Mouse (Mus musculus): ENCODE data around the gene Kctd12. TPM values are rescaled to one million over a fixed set of nuclear protein-coding genes. Genes with fewer than 3 reads are reported as not detected.

The Kctd12 gene
- 1.7 and 2.2 TPM in 2 replicates for polyA plus RNA-seq (2011; ENCODE audit: insufficient read depth, insufficient read length, low read depth, missing spikeins)

GRCm38 (mm10) chr14:102982627-102983540 is at the start of gene Kctd12:
Gene Kctd12, minus strand, starts transcription at chr14:102982637.
- H3K9ac ChIP-seq (ENCODE audit: low read depth, poor library complexity, severe bottlenecking): peak within 1 kb of the TSS; percentile 71
- no peak within 1 kb of the TSS for H3K27ac ChIP-seq (ENCODE audit: insufficient read depth, low read length)
- H3K36me3 ChIP-seq (ENCODE audit: control insufficient read depth, insufficient read depth, low read length, poor library complexity, severe bottlenecking): no peaks in the 10 kb centered on the region
- H3K9me3 ChIP-seq (replicated peaks; ENCODE audit: control insufficient read depth, insufficient read depth, low read length, poor library complexity, severe bottlenecking): no peaks in the 10 kb centered on the region
- H3K27me3 ChIP-seq (ENCODE audit: control insufficient read depth, insufficient read depth, low read length, poor library complexity, severe bottlenecking): peaks cover 6% of the 10 kb centered on the region
- H3K4me1 ChIP-seq (ENCODE audit: control insufficient read depth, insufficient read depth, low read length): no peaks in the 10 kb centered on the region
- TF ChIP-seq CTCF (IDR thresholded peaks at IDR 0.05; ENCODE audit: low read depth, low read length): peak; percentile 15
- no peak for TF ChIP-seq EP300 (IDR thresholded peaks at IDR 0.05; ENCODE audit: insufficient read depth, low read depth, low read length)
- H3K4me3 ChIP-seq (ENCODE audit: low read depth, low read length): peak within 1 kb of the TSS; percentile 82

- H3K4me1 ChIP-seq (ENCODE audit: control insufficient read depth, insufficient read depth, low read length): no peaks in the 10 kb centered on the region
- no peak overlapping the region for H3K9ac ChIP-seq (ENCODE audit: low read depth, poor library complexity, severe bottlenecking)
- no peak overlapping the region for H3K4me3 ChIP-seq (ENCODE audit: low read depth, low read length)
- no peaks in the 10 kb centered on the region for H3K36me3 ChIP-seq (ENCODE audit: control insufficient read depth, insufficient read depth, low read length, poor library complexity, severe bottlenecking)
- no peaks in the 10 kb centered on the region for H3K9me3 ChIP-seq (replicated peaks; ENCODE audit: control insufficient read depth, insufficient read depth, low read length, poor library complexity, severe bottlenecking)
- H3K27ac ChIP-seq (ENCODE audit: insufficient read depth, low read length): no peak overlapping the region
- H3K27me3 ChIP-seq (ENCODE audit: control insufficient read depth, insufficient read depth, low read length, poor library complexity, severe bottlenecking): no peaks in the 10 kb centered on the region
- TF ChIP-seq POLR2A (IDR thresholded peaks at IDR 0.05; ENCODE audit: insufficient read depth, low read length): no peak
These were observed 46.8 kb upstream of the Kctd12 start for GRCm38 (mm10) chr14:103029203-103029602.

DNA sequence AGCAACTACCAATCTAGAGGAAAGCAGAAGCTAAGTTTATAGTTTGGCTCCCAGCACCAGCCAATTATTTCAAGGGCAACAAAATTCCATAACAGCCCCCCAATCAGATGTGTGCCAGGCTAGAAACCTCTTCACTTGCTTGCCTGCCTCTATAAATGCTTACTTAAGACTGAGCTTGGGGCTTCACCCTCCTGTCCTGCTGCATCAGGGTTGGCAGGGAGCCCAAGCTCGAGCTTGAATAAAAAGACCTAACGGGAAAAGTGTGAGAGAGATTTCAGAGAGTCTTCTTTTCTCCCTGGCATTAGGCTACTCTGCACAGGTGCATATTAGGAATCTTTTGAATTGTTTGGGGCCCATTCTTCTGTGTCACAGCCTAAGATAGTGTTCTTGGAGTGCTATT is 37.6 kb upstream of the Kctd12 start:
- Histone ChIP-seq H3K9me3 (replicated peaks; ENCODE audit: control insufficient read depth, insufficient read depth, low read length, poor library complexity, severe bottlenecking) (no peaks in the 10 kb centered on the region), H3K27ac (ENCODE audit: insufficient read depth, low read length) (no peak overlapping the region), H3K27me3 (ENCODE audit: control insufficient read depth, insufficient read depth, low read length, poor library complexity, severe bottlenecking) (no peaks in the 10 kb centered on the region), H3K9ac (ENCODE audit: low read depth, poor library complexity, severe bottlenecking) (no peak overlapping the region), H3K4me3 (ENCODE audit: low read depth, low read length) (no peak overlapping the region), H3K4me1 (ENCODE audit: control insufficient read depth, insufficient read depth, low read length) (no peaks in the 10 kb centered on the region), H3K36me3 (ENCODE audit: control insufficient read depth, insufficient read depth, low read length, poor library complexity, severe bottlenecking) (no peaks in the 10 kb centered on the region)
- TF ChIP-seq EP300 (IDR thresholded peaks at IDR 0.05; ENCODE audit: insufficient read depth, low read depth, low read length) (no peak), POLR2A (IDR thresholded peaks at IDR 0.05; ENCODE audit: insufficient read depth, low read length) (no peak), CTCF (IDR thresholded peaks at IDR 0.05; ENCODE audit: low read depth, low read length) (no peak)

DNA sequence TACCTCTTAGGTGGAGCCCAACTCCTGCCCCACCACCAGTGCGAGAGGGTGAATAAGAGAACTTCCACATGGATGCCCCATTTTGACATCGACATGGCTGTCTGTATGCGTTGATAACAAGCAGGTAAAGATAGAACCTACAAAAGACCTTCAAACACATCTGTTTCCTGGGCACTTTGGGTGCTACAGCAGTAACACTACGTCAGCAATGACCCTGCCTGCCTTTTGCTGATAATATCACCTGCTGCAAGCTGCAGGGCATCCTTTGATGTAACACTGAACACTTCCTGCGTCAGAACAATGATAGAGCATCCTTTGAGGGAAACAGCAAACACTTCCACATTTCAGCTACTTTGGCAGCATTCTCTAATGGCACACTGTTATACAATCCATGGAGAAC is 34.6 kb upstream of the Kctd12 start:
- no peaks in the 10 kb centered on the region for H3K27me3 ChIP-seq (ENCODE audit: control insufficient read depth, insufficient read depth, low read length, poor library complexity, severe bottlenecking)
- TF ChIP-seq EP300 (IDR thresholded peaks at IDR 0.05; ENCODE audit: insufficient read depth, low read depth, low read length) (no peak), POLR2A (IDR thresholded peaks at IDR 0.05; ENCODE audit: insufficient read depth, low read length) (no peak), CTCF (IDR thresholded peaks at IDR 0.05; ENCODE audit: low read depth, low read length) (no peak)
- no peak overlapping the region for H3K9ac ChIP-seq (ENCODE audit: low read depth, poor library complexity, severe bottlenecking)
- H3K4me3 ChIP-seq (ENCODE audit: low read depth, low read length): no peak overlapping the region
- no peaks in the 10 kb centered on the region for H3K4me1 ChIP-seq (ENCODE audit: control insufficient read depth, insufficient read depth, low read length)
- no peak overlapping the region for H3K27ac ChIP-seq (ENCODE audit: insufficient read depth, low read length)
- H3K9me3 ChIP-seq (replicated peaks; ENCODE audit: control insufficient read depth, insufficient read depth, low read length, poor library complexity, severe bottlenecking): no peaks in the 10 kb centered on the region
- no peaks in the 10 kb centered on the region for H3K36me3 ChIP-seq (ENCODE audit: control insufficient read depth, insufficient read depth, low read length, poor library complexity, severe bottlenecking)

GRCm38 (mm10) chr14:103012563-103013150 is 30.2 kb upstream of the Kctd12 start:
- Histone ChIP-seq H3K4me1 (ENCODE audit: control insufficient read depth, insufficient read depth, low read length) (no peaks in the 10 kb centered on the region), H3K27ac (ENCODE audit: insufficient read depth, low read length) (no peak overlapping the region), H3K9ac (ENCODE audit: low read depth, poor library complexity, severe bottlenecking) (no peak overlapping the region), H3K4me3 (ENCODE audit: low read depth, low read length) (no peak overlapping the region), H3K9me3 (replicated peaks; ENCODE audit: control insufficient read depth, insufficient read depth, low read length, poor library complexity, severe bottlenecking) (no peaks in the 10 kb centered on the region), H3K36me3 (ENCODE audit: control insufficient read depth, insufficient read depth, low read length, poor library complexity, severe bottlenecking) (no peaks in the 10 kb centered on the region), H3K27me3 (ENCODE audit: control insufficient read depth, insufficient read depth, low read length, poor library complexity, severe bottlenecking) (no peaks in the 10 kb centered on the region)
- no peak for TF ChIP-seq POLR2A (IDR thresholded peaks at IDR 0.05; ENCODE audit: insufficient read depth, low read length)
- TF ChIP-seq CTCF (IDR thresholded peaks at IDR 0.05; ENCODE audit: low read depth, low read length): peak; percentile 71
- TF ChIP-seq EP300 (IDR thresholded peaks at IDR 0.05; ENCODE audit: insufficient read depth, low read depth, low read length): no peak

- H3K27me3 ChIP-seq (ENCODE audit: control insufficient read depth, insufficient read depth, low read length, poor library complexity, severe bottlenecking): no peaks in the 10 kb centered on the region
- no peaks in the 10 kb centered on the region for H3K36me3 ChIP-seq (ENCODE audit: control insufficient read depth, insufficient read depth, low read length, poor library complexity, severe bottlenecking)
- TF ChIP-seq CTCF (IDR thresholded peaks at IDR 0.05; ENCODE audit: low read depth, low read length): peak; percentile 61
- TF ChIP-seq POLR2A (IDR thresholded peaks at IDR 0.05; ENCODE audit: insufficient read depth, low read length): no peak
- TF ChIP-seq EP300 (IDR thresholded peaks at IDR 0.05; ENCODE audit: insufficient read depth, low read depth, low read length): no peak
- H3K4me3 ChIP-seq (ENCODE audit: low read depth, low read length): no peak overlapping the region
- H3K27ac ChIP-seq (ENCODE audit: insufficient read depth, low read length): no peak overlapping the region
- H3K4me1 ChIP-seq (ENCODE audit: control insufficient read depth, insufficient read depth, low read length): no peaks in the 10 kb centered on the region
- no peak overlapping the region for H3K9ac ChIP-seq (ENCODE audit: low read depth, poor library complexity, severe bottlenecking)
- no peaks in the 10 kb centered on the region for H3K9me3 ChIP-seq (replicated peaks; ENCODE audit: control insufficient read depth, insufficient read depth, low read length, poor library complexity, severe bottlenecking)
These were observed 29.3 kb upstream of the Kctd12 start for GRCm38 (mm10) chr14:103011782-103012181.
